Mouse (Mus musculus): ENCODE data around the gene Rpusd2. TPM values are rescaled to one million over a fixed set of nuclear protein-coding genes. Genes with fewer than 3 reads are reported as not detected.
"Not testable (repeated sequence)": the region's sequence is repeated elsewhere in the genome, so short reads cannot be mapped to it uniquely, and the experiment has no call there.

Rpusd2 gene
- polyA plus RNA-seq, 1 experiment from 2014 or later, result 3.3 TPM

DNA sequence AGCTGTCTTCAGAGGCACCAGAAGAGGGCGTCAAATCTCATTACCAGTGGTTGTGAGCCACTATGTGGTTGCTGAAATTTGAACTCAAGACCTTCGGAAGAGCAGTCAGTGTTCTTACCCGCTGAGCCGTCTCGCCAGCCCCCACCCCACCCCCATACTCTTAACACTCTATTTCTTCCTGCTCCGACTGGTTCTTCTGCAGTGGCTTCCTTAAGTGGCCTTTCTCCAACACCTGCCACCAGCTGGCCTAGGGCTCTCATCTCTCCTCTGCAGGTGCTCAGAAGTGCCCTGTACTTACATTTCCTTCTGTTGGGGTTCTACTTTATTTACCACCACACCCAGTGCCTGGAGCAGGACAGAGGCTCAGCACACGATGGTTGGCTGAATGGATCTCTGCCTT, 19.6 kb upstream of the Rpusd2 start:
- Histone ChIP-seq H3K36me3 (ENCODE audit: control insufficient read depth, insufficient read depth, low read length) (peaks cover 6% of the 10 kb centered on the region), H3K27ac (ENCODE audit: low read length) (no peak overlapping the region), H3K4me2 (ENCODE audit: low read depth, low read length) (no peak overlapping the region), H3K9me3 (replicated peaks; ENCODE audit: control insufficient read depth, low read length) (no peaks in the 10 kb centered on the region), H3K27me3 (ENCODE audit: control insufficient read depth, insufficient read depth, low read length) (no peaks in the 10 kb centered on the region), H3K4me1 (ENCODE audit: control insufficient read depth, insufficient read depth, low read length) (peaks cover 8% of the 10 kb centered on the region), H3K9ac (ENCODE audit: low read length) (no peak overlapping the region), H3K4me3 (replicated peaks; ENCODE audit: low read length) (no peak overlapping the region)
- ATAC-seq (ENCODE audit: insufficient read depth, low FRiP score), result no peak
- 73% methylated on average over 7 of the region's 7 CpGs for WGBS

DNA sequence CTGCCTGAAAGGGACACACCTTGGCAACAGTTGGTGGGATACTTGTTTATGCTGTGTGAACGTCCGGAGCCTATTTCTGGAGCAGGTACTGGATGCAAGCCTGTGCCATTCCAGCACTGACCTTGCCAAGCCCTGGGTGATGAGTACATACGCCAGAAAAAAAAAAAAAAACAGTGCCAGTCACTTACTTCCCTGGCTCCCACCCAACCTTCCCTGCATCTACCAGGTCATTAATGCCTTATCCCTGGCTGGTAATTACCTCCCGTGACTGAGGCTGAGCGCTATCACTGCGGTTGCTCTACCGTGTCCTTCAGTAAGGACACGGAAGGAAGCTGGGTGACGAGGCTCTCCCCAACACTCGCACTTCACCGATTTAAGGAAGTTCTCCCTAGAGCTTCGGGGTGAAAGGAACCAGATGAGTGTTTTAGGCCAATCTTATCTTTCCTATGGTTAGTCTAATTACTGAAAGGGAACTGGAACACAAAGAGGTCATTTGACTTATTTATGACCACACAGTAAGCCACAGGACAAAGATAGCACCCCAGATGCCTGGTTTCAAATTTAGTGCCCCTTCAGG, 18.9 kb upstream of the Rpusd2 start:
- 65% methylated on average over 12 of the region's 12 CpGs for WGBS
- Histone ChIP-seq H3K9me3 (replicated peaks; ENCODE audit: control insufficient read depth, low read length) (no peaks in the 10 kb centered on the region), H3K9ac (ENCODE audit: low read length) (no peak overlapping the region), H3K27ac (ENCODE audit: low read length) (no peak overlapping the region), H3K36me3 (ENCODE audit: control insufficient read depth, insufficient read depth, low read length) (peaks cover 6% of the 10 kb centered on the region), H3K4me1 (ENCODE audit: control insufficient read depth, insufficient read depth, low read length) (peaks cover 8% of the 10 kb centered on the region), H3K27me3 (ENCODE audit: control insufficient read depth, insufficient read depth, low read length) (no peaks in the 10 kb centered on the region), H3K4me3 (replicated peaks; ENCODE audit: low read length) (no peak overlapping the region), H3K4me2 (ENCODE audit: low read depth, low read length) (no peak overlapping the region)
- ATAC-seq (ENCODE audit: insufficient read depth, low FRiP score), result no peak

GRCm38 (mm10) chr2:119016312-119016711, 18.3 kb upstream of the Rpusd2 start:
- not testable (repeated sequence) for H3K4me1 ChIP-seq (ENCODE audit: control insufficient read depth, insufficient read depth, low read length); H3K27me3 ChIP-seq (ENCODE audit: control insufficient read depth, insufficient read depth, low read length); ATAC-seq (ENCODE audit: insufficient read depth, low FRiP score); H3K27ac ChIP-seq (ENCODE audit: low read length); H3K4me2 ChIP-seq (ENCODE audit: low read depth, low read length); H3K9me3 ChIP-seq (replicated peaks; ENCODE audit: control insufficient read depth, low read length); H3K36me3 ChIP-seq (ENCODE audit: control insufficient read depth, insufficient read depth, low read length); H3K9ac ChIP-seq (ENCODE audit: low read length); H3K4me3 ChIP-seq (replicated peaks; ENCODE audit: low read length)
- WGBS, result 72% methylated on average over 4 of the region's 4 CpGs

- no peak overlapping the region for H3K9ac ChIP-seq (ENCODE audit: low read length)
- no peaks in the 10 kb centered on the region for H3K27me3 ChIP-seq (ENCODE audit: control insufficient read depth, insufficient read depth, low read length)
- peaks cover 18% of the 10 kb centered on the region for H3K36me3 ChIP-seq (ENCODE audit: control insufficient read depth, insufficient read depth, low read length)
- ATAC-seq (ENCODE audit: insufficient read depth, low FRiP score), result no peak
- WGBS, result 89% methylated on average over 3 of the region's 3 CpGs
- H3K4me3 ChIP-seq (replicated peaks; ENCODE audit: low read length), result no peak overlapping the region
- no peaks in the 10 kb centered on the region for H3K9me3 ChIP-seq (replicated peaks; ENCODE audit: control insufficient read depth, low read length)
- peaks cover 8% of the 10 kb centered on the region for H3K4me1 ChIP-seq (ENCODE audit: control insufficient read depth, insufficient read depth, low read length)
- H3K4me2 ChIP-seq (ENCODE audit: low read depth, low read length), result no peak overlapping the region
- H3K27ac ChIP-seq (ENCODE audit: low read length), result 0 out of 2 replicates have a peak overlapping the region, but pooled peaks have one; percentile 15
Measured at GRCm38 (mm10) chr2:119017647-119018046, 16.9 kb upstream of the Rpusd2 start.

GRCm38 (mm10) chr2:119018391-119019122, 16.0 kb upstream of the Rpusd2 start:
- Histone ChIP-seq H3K4me2 (ENCODE audit: low read depth, low read length) (peak overlapping the region; percentile 33), H3K4me3 (replicated peaks; ENCODE audit: low read length) (no peak overlapping the region), H3K27ac (ENCODE audit: low read length) (peak overlapping the region; percentile 89), H3K36me3 (ENCODE audit: control insufficient read depth, insufficient read depth, low read length) (peaks cover 18% of the 10 kb centered on the region), H3K4me1 (ENCODE audit: control insufficient read depth, insufficient read depth, low read length) (peaks cover 8% of the 10 kb centered on the region), H3K9me3 (replicated peaks; ENCODE audit: control insufficient read depth, low read length) (no peaks in the 10 kb centered on the region), H3K27me3 (ENCODE audit: control insufficient read depth, insufficient read depth, low read length) (no peaks in the 10 kb centered on the region), H3K9ac (ENCODE audit: low read length) (peak overlapping the region; percentile 16; the same call in 1 of the 2 replicates)
- WGBS, result 35% methylated on average over 22 of the region's 22 CpGs
- peak; percentile 81 for ATAC-seq (ENCODE audit: insufficient read depth, low FRiP score)

DNA sequence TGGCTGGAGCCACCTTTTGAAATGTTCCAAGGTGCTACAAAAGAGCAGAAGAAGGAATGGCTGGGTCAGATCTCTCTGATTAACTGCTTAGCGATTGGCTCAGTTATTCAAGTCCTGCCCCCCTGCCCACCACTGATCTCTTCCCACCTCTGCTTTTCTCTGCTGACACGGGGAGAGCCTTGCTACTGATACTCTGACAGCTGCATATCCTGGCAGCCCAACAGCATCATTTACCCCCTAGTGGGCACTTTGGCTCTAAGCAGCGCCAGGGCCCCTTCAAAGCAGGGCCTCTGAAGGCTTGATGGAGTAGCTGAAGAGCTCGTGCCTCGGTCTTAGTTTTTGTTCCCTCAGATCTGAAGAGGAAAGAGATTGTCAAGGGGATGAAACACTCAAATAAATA, 15.5 kb upstream of the Rpusd2 start:
- no peak; the same call in 1 of the 2 replicates for ATAC-seq (ENCODE audit: insufficient read depth, low FRiP score)
- H3K9ac ChIP-seq (ENCODE audit: low read length), result peak overlapping the region; percentile 16; the same call in 1 of the 2 replicates
- H3K36me3 ChIP-seq (ENCODE audit: control insufficient read depth, insufficient read depth, low read length), result peaks cover 18% of the 10 kb centered on the region
- no peak overlapping the region for H3K4me3 ChIP-seq (replicated peaks; ENCODE audit: low read length)
- WGBS, result 21% methylated on average over 5 of the region's 5 CpGs
- peak overlapping the region; percentile 33; the same call in 1 of the 2 replicates for H3K4me2 ChIP-seq (ENCODE audit: low read depth, low read length)
- H3K27ac ChIP-seq (ENCODE audit: low read length), result peak overlapping the region; percentile 89
- peaks cover 8% of the 10 kb centered on the region for H3K4me1 ChIP-seq (ENCODE audit: control insufficient read depth, insufficient read depth, low read length)
- no peaks in the 10 kb centered on the region for H3K9me3 ChIP-seq (replicated peaks; ENCODE audit: control insufficient read depth, low read length)
- no peaks in the 10 kb centered on the region for H3K27me3 ChIP-seq (ENCODE audit: control insufficient read depth, insufficient read depth, low read length)

- Histone ChIP-seq H3K9ac (ENCODE audit: low read length) (no peak overlapping the region), H3K4me1 (ENCODE audit: control insufficient read depth, insufficient read depth, low read length) (peaks cover 8% of the 10 kb centered on the region), H3K27me3 (ENCODE audit: control insufficient read depth, insufficient read depth, low read length) (no peaks in the 10 kb centered on the region), H3K4me3 (replicated peaks; ENCODE audit: low read length) (no peak overlapping the region), H3K36me3 (ENCODE audit: control insufficient read depth, insufficient read depth, low read length) (peaks cover 18% of the 10 kb centered on the region), H3K4me2 (ENCODE audit: low read depth, low read length) (no peak overlapping the region), H3K9me3 (replicated peaks; ENCODE audit: control insufficient read depth, low read length) (no peaks in the 10 kb centered on the region), H3K27ac (ENCODE audit: low read length) (no peak overlapping the region)
- WGBS, result 52% methylated on average over 4 of the region's 4 CpGs
- ATAC-seq (ENCODE audit: insufficient read depth, low FRiP score), result no peak
Measured at GRCm38 (mm10) chr2:119019538-119019937, 15.1 kb upstream of the Rpusd2 start.

DNA sequence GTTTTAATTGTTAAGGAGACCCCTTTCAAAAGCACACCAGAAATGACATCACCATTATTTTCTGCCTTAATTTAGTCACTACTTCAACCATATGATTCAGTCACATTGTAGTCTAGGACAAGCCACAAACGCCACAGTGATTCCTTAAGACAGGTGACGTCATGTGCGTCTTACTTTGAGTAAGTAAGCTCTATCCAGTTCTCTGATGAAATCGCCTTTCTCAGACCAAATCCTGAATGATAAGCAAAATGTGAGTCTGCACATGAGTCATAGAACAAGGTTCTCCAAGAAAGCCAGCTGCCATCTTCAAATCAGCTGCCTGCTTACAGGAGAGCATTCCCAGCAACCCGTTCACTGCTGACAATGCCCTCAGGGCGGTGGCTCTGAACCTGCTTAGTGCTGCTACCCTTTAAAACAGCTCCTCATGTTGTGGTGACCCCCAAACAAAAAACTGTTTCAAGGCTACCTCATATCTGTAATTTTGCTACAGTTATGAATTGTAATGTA, 11.4 kb upstream of the Rpusd2 start:
- Histone ChIP-seq H3K27ac (ENCODE audit: low read length) (no peak overlapping the region), H3K9me3 (replicated peaks; ENCODE audit: control insufficient read depth, low read length) (no peaks in the 10 kb centered on the region), H3K4me3 (replicated peaks; ENCODE audit: low read length) (no peak overlapping the region), H3K9ac (ENCODE audit: low read length) (no peak overlapping the region), H3K36me3 (ENCODE audit: control insufficient read depth, insufficient read depth, low read length) (peaks cover 13% of the 10 kb centered on the region), H3K4me1 (ENCODE audit: control insufficient read depth, insufficient read depth, low read length) (peaks cover 8% of the 10 kb centered on the region), H3K4me2 (ENCODE audit: low read depth, low read length) (no peak overlapping the region), H3K27me3 (ENCODE audit: control insufficient read depth, insufficient read depth, low read length) (no peaks in the 10 kb centered on the region)
- ATAC-seq (ENCODE audit: insufficient read depth, low FRiP score), result no peak
- 92% methylated on average over 6 of the region's 6 CpGs for WGBS

GRCm38 (mm10) chr2:119024536-119025238, 9.9 kb upstream of the Rpusd2 start:
- Histone ChIP-seq H3K27ac (ENCODE audit: low read length) (no peak overlapping the region), H3K9ac (ENCODE audit: low read length) (no peak overlapping the region), H3K36me3 (ENCODE audit: control insufficient read depth, insufficient read depth, low read length) (peaks cover 13% of the 10 kb centered on the region), H3K4me2 (ENCODE audit: low read depth, low read length) (no peak overlapping the region), H3K9me3 (replicated peaks; ENCODE audit: control insufficient read depth, low read length) (no peaks in the 10 kb centered on the region), H3K4me3 (replicated peaks; ENCODE audit: low read length) (no peak overlapping the region), H3K4me1 (ENCODE audit: control insufficient read depth, insufficient read depth, low read length) (peaks cover 7% of the 10 kb centered on the region), H3K27me3 (ENCODE audit: control insufficient read depth, insufficient read depth, low read length) (no peaks in the 10 kb centered on the region)
- ATAC-seq (ENCODE audit: insufficient read depth, low FRiP score), result no peak
- 71% methylated on average over 9 of the region's 9 CpGs for WGBS
